Mouse (Mus musculus): ENCODE data around the gene Cep72. TPM values are rescaled to one million over a fixed set of nuclear protein-coding genes. Genes with fewer than 3 reads are reported as not detected.
A peak's percentile ranks its signal among the peaks of the same experiment; 100 is the strongest.
"Not testable (repeated sequence)": the region's sequence is repeated elsewhere in the genome, so short reads cannot be mapped to it uniquely, and the experiment has no call there.

Gene Cep72
- polyA plus RNA-seq, 1 experiment from 2014 or later: 3.8 TPM

DNA sequence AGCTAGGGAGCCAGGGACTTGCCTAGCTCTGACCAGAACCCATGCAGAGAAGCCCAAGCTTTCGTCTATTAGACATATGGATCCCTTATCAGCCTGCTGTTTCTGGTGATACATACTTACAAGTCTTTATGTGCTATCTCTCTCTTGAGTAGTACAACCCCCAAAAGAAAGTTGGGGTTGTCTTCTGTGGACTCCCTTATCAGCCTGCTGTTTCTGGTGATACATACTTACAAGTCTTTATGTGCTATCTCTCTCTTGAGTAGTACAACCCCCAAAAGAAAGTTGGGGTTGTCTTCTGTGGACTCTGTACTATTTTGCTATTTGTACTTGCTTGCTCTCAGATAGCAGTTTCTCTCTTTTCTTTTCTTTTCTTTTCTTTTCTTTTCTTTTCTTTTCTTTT, 9.1 kb upstream of the Cep72 start:
- H3K27me3 ChIP-seq (ENCODE audit: insufficient read depth, low read length); H3K4me2 ChIP-seq (ENCODE audit: low read depth, low read length); H3K27ac ChIP-seq (ENCODE audit: low read depth); H3K36me3 ChIP-seq (replicated peaks; ENCODE audit: insufficient read depth, low read length); H3K9me3 ChIP-seq (ENCODE audit: low read length); H3K4me3 ChIP-seq (ENCODE audit: low read depth, low read length); H3K4me1 ChIP-seq (ENCODE audit: insufficient read depth); H3K9ac ChIP-seq (replicated peaks); DNase-seq: not testable (repeated sequence)
- WGBS (ENCODE audit: insufficient replicate concordance): 53% methylated on average over 1 of the region's 1 CpGs
- ATAC-seq: peak; percentile 41
- peak; percentile 32; the same call in 1 of the 2 replicates for TF ChIP-seq EP300 (IDR thresholded peaks at IDR 0.05; ENCODE audit: low read depth)

- Histone ChIP-seq H3K9ac (replicated peaks) (no peak overlapping the region), H3K36me3 (replicated peaks; ENCODE audit: insufficient read depth, low read length) (no peaks in the 10 kb centered on the region), H3K27me3 (ENCODE audit: insufficient read depth, low read length) (no peaks in the 10 kb centered on the region), H3K27ac (ENCODE audit: low read depth) (no peak overlapping the region), H3K4me1 (ENCODE audit: insufficient read depth) (peaks cover 6% of the 10 kb centered on the region; the same call in 1 of the 2 replicates), H3K4me2 (ENCODE audit: low read depth, low read length) (no peak overlapping the region), H3K9me3 (ENCODE audit: low read length) (no peaks in the 10 kb centered on the region), H3K4me3 (ENCODE audit: low read depth, low read length) (no peak overlapping the region)
- DNase-seq: no peak
- 89% methylated on average over 1 of the region's 1 CpGs for whole genome bisulfite sequencing (ENCODE audit: insufficient replicate concordance)
- no peak for TF ChIP-seq CTCF (IDR thresholded peaks at IDR 0.05; ENCODE audit: low read depth)
- no peak for TF ChIP-seq EP300 (IDR thresholded peaks at IDR 0.05; ENCODE audit: low read depth)
- ATAC-seq: no peak
These were observed 4.5 kb upstream of the Cep72 start for GRCm38 (mm10) chr13:74066576-74066975.

DNA sequence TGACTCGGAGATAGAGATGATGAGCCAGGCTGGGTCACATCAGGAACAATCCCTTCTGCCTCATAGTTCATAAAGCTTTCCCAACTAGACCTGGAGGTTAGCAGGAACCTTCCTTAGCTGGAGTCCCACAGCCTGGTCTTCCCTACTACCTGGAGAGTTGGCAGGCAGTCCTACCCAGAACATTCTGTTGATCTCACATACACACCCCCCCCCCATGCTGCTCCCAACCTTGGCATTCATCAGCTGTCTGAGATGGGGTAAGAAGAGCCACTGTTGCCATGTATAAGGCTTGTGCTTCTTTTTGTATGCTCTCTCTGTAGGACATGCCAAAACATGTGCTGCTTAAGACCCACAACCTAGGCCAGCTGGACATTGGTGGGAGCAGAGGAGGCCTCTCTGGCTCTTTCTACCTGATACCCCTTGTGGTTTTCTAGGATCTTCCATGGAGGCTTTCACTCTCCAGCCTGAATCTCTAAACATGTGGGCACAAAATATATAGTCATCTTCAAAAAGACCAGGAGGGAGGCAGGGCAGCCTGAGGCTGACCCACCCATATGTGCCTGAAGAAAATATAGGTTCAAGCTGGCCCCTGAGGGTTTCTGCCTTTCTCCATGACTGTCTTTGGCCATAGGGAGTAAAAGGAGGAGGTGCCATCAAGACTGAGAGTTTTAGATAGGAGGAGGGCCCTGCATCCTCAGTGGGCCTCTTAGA, 1.4 kb upstream of the Cep72 start:
- no peak for ATAC-seq
- no peaks in the 10 kb centered on the region for H3K36me3 ChIP-seq (replicated peaks; ENCODE audit: insufficient read depth, low read length)
- 96% methylated on average over 1 of the region's 1 CpGs for WGBS (ENCODE audit: insufficient replicate concordance)

DNA sequence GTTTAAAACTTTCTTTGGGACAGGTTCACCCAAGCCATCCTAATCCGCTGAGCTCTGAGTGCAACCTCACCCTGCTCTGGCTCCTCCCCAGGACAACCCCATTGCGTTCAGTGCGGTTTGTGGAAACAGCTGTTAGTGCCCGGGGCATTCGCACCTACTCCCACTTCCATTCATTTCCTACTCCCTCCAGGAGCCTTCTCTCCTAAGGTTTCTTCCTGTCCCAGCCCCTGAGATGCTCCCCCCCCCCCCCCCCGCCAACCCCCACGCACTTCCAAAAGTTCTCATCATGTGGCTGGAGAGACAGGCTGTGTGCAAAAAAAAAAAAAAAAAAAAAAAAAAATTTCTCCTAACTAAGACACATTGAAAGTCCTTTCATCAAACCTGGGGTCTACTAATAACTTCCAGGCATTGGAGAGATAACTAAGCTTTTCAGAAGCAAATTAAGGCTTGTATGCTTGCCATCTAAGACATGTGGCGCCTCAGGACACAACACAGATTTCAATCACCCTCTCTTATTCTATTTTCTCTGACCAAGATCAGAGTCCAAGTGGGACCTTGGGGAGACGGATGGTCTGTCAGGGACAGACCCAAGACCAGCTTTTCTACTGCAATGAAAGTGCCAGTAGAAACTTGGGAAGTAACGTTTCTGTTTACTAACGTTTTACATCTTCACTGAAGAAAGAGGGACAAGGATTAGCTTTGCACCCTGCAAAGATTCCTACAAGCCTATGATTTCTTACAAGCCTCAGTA, 454 bp upstream of the Cep72 start:
- WGBS (ENCODE audit: insufficient replicate concordance): 27% methylated on average over 11 of the region's 11 CpGs
- DNase-seq: no peak
- Histone ChIP-seq H3K9me3 (ENCODE audit: low read length) (no peaks in the 10 kb centered on the region), H3K27me3 (ENCODE audit: insufficient read depth, low read length) (no peaks in the 10 kb centered on the region), H3K4me3 (ENCODE audit: low read depth, low read length) (peak overlapping the region; percentile 78), H3K27ac (ENCODE audit: low read depth) (peak overlapping the region; percentile 84; the same call in 1 of the 2 replicates), H3K9ac (replicated peaks) (peak overlapping the region; percentile 78), H3K4me1 (ENCODE audit: insufficient read depth) (0 out of 2 replicates have a peak, but pooled peaks cover 2% of the 10 kb centered on the region), H3K36me3 (replicated peaks; ENCODE audit: insufficient read depth, low read length) (no peaks in the 10 kb centered on the region), H3K4me2 (ENCODE audit: low read depth, low read length) (peak overlapping the region; percentile 68)
- TF ChIP-seq EP300 (IDR thresholded peaks at IDR 0.05; ENCODE audit: low read depth) (no peak), CTCF (IDR thresholded peaks at IDR 0.05; ENCODE audit: low read depth) (no peak)
- no peak for ATAC-seq

More for the DNA sequence above, 1.4 kb upstream of the Cep72 start:
- Histone ChIP-seq H3K4me1 (ENCODE audit: insufficient read depth) (0 out of 2 replicates have a peak, but pooled peaks cover 2% of the 10 kb centered on the region), H3K27me3 (ENCODE audit: insufficient read depth, low read length) (no peaks in the 10 kb centered on the region), H3K9ac (replicated peaks) (no peak overlapping the region), H3K4me2 (ENCODE audit: low read depth, low read length) (no peak overlapping the region), H3K4me3 (ENCODE audit: low read depth, low read length) (no peak overlapping the region), H3K27ac (ENCODE audit: low read depth) (no peak overlapping the region), H3K9me3 (ENCODE audit: low read length) (no peaks in the 10 kb centered on the region)
- TF ChIP-seq EP300 (IDR thresholded peaks at IDR 0.05; ENCODE audit: low read depth) (no peak), CTCF (IDR thresholded peaks at IDR 0.05; ENCODE audit: low read depth) (no peak)
- no peak for DNase-seq

GRCm38 (mm10) chr13:74058081-74058480, 4.0 kb downstream of the Cep72 start:
- TF ChIP-seq CTCF (IDR thresholded peaks at IDR 0.05; ENCODE audit: low read depth) (no peak), EP300 (IDR thresholded peaks at IDR 0.05; ENCODE audit: low read depth) (no peak)
- 0 out of 2 replicates have a peak, but pooled peaks cover 2% of the 10 kb centered on the region for H3K4me1 ChIP-seq (ENCODE audit: insufficient read depth)
- no peak overlapping the region for H3K9ac ChIP-seq (replicated peaks)
- DNase-seq (no peak), ATAC-seq (no peak)
- peaks cover 6% of the 10 kb centered on the region; the same call in 1 of the 2 replicates for H3K36me3 ChIP-seq (replicated peaks; ENCODE audit: insufficient read depth, low read length)
- H3K4me3 ChIP-seq (ENCODE audit: low read depth, low read length): no peak overlapping the region
- H3K27ac ChIP-seq (ENCODE audit: low read depth): no peak overlapping the region
- no peaks in the 10 kb centered on the region for H3K9me3 ChIP-seq (ENCODE audit: low read length)
- H3K4me2 ChIP-seq (ENCODE audit: low read depth, low read length): no peak overlapping the region
- H3K27me3 ChIP-seq (ENCODE audit: insufficient read depth, low read length): no peaks in the 10 kb centered on the region
- WGBS (ENCODE audit: insufficient replicate concordance): 93% methylated on average over 9 of the region's 9 CpGs

GRCm38 (mm10) chr13:74056194-74056593, 5.9 kb downstream of the Cep72 start:
- no peaks in the 10 kb centered on the region for H3K9me3 ChIP-seq (ENCODE audit: low read length)
- WGBS (ENCODE audit: insufficient replicate concordance): 80% methylated on average over 1 of the region's 1 CpGs
- H3K36me3 ChIP-seq (replicated peaks; ENCODE audit: insufficient read depth, low read length): peaks cover 8% of the 10 kb centered on the region
- H3K4me2 ChIP-seq (ENCODE audit: low read depth, low read length): no peak overlapping the region
- H3K4me3 ChIP-seq (ENCODE audit: low read depth, low read length): no peak overlapping the region
- H3K27ac ChIP-seq (ENCODE audit: low read depth): no peak overlapping the region
- H3K27me3 ChIP-seq (ENCODE audit: insufficient read depth, low read length): no peaks in the 10 kb centered on the region
- no peak for DNase-seq
- no peak for ATAC-seq
- H3K4me1 ChIP-seq (ENCODE audit: insufficient read depth): no peaks in the 10 kb centered on the region
- TF ChIP-seq CTCF (IDR thresholded peaks at IDR 0.05; ENCODE audit: low read depth) (no peak), EP300 (IDR thresholded peaks at IDR 0.05; ENCODE audit: low read depth) (no peak)
- H3K9ac ChIP-seq (replicated peaks): no peak overlapping the region
